Mouse (Mus musculus): Measurements from ENCODE around the gene Olfr1423.

GRCm38 (mm10) chr19:11989334-11989733 lies 51.8 kb downstream of the Olfr1423 start:
- TF ChIP-seq POLR2A (IDR thresholded peaks at IDR 0.05; ENCODE audit: extremely low read depth, insufficient read depth, low read length), result no peak
- no peak for TF ChIP-seq CTCF (IDR thresholded peaks at IDR 0.05; ENCODE audit: low read depth, low read length)
